Mouse (Mus musculus): ENCODE data around the gene Amer2.
"Not testable (repeated sequence)": the region's sequence is repeated elsewhere in the genome, so short reads cannot be mapped to it uniquely, and the experiment has no call there.

The Amer2 gene

GRCm38 (mm10) chr14:60372821-60373309 lies at the start of gene Amer2:
Gene Amer2, plus strand, starts transcription at chr14:60373259.
- no peak for DNase-seq (ENCODE audit: extremely low spot score, low spot score)

GRCm38 (mm10) chr14:60340001-60340400 lies 33.1 kb upstream of the Amer2 start:
- not testable (repeated sequence) for DNase-seq (ENCODE audit: extremely low spot score, low spot score)

GRCm38 (mm10) chr14:60340570-60340969 lies 32.5 kb upstream of the Amer2 start:
- DNase-seq (ENCODE audit: extremely low spot score, low spot score): no peak

DNA sequence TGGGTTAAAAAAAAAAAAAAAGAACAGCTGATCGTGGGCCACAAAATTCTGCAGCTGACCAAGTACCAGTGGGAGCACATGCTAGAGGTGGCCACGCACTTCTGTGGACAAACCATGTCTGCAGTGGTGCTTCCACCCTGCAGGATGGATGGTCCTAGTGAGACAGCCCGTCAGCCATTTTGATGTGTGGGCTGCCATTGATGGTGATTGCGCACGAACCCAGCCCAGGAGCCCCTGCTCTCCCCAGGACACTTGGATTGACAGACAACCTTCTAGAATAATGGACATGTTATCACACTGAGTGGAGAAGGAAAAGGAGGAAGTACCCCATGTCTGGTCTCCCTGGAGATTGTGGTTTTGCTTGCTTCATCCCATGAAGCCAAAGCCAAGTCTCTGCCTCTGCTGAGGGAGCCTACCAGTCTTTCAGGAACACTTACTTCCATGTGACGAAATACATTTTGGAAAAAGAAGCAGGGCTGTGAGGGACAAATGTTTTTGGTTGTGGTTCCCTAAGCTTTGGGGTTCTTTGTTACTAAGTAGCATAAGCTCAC lies 27.7 kb upstream of the Amer2 start:
- no peak for DNase-seq (ENCODE audit: extremely low spot score, low spot score)

GRCm38 (mm10) chr14:60358347-60358746 lies 14.7 kb upstream of the Amer2 start:
- no peak for DNase-seq (ENCODE audit: extremely low spot score, low spot score)

- no peak for DNase-seq (ENCODE audit: extremely low spot score, low spot score)
Measured at GRCm38 (mm10) chr14:60361380-60362212, 11.5 kb upstream of the Amer2 start.

DNA sequence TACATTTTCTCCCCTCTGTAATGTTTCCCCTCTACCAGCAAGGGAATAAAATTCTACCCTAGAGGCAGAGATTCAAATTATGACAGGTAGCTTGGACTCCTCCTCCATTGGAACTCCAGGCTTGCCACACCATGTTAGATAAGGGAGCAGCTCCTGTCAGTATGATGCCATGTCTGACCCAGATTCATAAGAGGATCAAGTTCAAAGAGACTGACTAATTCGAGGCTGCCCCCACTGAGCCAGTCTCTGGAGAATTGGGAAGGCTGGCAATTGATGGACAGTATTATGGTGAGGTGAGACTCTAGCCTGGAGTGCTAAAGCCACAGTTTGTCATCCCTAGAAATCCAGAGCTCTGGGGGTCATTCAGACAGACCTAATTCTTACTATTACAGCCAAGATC lies 6.3 kb upstream of the Amer2 start:
- no peak for DNase-seq (ENCODE audit: extremely low spot score, low spot score)

GRCm38 (mm10) chr14:60368769-60369666 lies 4.0 kb upstream of the Amer2 start:
- DNase-seq (ENCODE audit: extremely low spot score, low spot score): no peak

- no peak for DNase-seq (ENCODE audit: extremely low spot score, low spot score)
Measured at GRCm38 (mm10) chr14:60369667-60370315, 3.3 kb upstream of the Amer2 start.

DNA sequence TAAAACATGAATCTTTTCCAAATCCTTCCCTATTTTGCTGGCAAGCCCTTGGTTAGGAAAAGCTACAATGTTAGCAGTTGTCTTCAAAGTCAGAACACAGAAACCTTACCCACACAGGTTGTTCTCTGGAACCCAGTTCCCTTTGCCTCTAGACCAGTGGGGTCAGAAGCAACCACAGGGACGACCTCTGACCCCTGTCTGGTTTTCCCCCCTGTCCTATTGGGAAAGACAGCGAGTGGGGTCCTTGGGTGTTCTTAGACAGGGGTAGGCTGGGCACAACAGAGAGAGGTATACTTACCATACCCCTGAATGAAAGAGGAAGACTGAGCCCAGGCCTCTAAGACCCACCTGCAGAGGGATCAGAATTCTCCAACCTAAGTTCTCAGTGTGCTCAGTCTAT lies 4.0 kb downstream of the Amer2 start:
- DNase-seq (ENCODE audit: extremely low spot score, low spot score): no peak

- DNase-seq (ENCODE audit: extremely low spot score, low spot score): peak; percentile 26
Measured at GRCm38 (mm10) chr14:60377546-60377945, 4.5 kb downstream of the Amer2 start.

GRCm38 (mm10) chr14:60378057-60378565 lies 5.1 kb downstream of the Amer2 start:
- peak; percentile 87 for DNase-seq (ENCODE audit: extremely low spot score, low spot score)

DNA sequence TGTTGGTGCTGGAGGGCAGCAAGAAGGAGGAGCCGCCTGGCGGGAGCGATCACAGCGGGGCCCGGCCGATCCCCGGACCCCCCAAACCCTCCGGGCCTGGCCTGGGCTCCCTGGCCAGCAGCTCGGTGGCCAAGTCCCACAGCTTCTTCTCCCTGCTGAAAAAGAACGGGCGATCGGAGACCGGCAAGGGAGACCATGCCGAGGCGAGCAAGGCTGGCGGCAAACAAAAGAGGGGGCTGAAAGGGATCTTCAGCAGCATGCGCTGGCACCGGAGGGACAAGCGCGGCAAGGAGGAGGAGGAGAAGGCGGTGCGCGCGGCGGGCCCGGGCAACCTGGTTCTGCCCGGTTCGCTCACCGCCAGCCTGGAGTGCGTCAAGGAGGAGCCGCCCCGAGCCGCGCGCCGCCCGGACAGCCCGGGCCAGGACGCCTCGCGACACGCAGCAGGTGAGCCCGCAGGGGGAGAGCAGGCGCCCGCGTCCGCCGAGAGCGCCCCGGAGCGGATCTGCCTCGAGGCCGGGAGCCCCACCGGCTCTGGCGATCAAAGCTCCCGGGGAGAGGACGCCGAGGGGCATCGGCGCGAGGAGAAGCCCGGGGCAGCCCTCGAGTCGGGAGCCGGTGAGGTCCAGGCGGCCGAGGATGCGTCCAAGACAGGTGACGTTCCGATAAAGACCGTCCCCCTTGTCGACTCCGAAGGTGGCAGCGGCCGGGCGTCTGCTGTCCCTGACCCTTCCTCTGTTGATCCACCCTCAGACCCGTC lies 5.7 kb downstream of the Amer2 start:
- DNase-seq (ENCODE audit: extremely low spot score, low spot score): peak; percentile 78

DNA sequence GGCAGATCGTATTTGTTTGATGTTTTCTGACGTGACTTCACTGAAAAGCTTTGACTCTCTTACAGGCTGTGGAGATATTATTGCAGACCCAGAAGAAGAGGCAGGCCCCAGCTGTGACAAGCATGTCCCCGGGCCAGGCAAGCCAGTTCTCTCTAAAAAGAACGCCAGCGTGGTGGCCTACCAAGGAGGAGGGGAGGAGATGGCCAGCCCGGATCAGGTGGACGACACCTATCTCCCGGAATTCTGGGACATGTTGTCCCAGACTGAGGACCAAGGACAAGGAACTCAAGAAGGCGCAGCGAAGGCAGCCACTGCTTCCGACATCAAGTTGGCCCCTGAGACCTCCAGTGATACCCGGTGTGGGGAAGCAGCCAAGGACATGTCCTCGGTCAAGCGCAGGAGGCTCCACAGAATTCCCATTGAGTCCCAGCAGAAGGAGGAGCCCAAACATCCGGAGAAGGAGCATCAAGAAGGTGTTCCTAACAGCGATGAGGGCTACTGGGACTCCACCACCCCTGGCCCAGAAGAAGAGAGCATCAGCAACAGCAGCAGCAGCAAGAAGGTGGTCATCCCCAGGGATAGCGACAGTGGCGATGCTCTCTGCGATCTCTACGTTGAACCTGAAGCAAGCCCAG lies 6.4 kb downstream of the Amer2 start:
- DNase-seq (ENCODE audit: extremely low spot score, low spot score): no peak

DNA sequence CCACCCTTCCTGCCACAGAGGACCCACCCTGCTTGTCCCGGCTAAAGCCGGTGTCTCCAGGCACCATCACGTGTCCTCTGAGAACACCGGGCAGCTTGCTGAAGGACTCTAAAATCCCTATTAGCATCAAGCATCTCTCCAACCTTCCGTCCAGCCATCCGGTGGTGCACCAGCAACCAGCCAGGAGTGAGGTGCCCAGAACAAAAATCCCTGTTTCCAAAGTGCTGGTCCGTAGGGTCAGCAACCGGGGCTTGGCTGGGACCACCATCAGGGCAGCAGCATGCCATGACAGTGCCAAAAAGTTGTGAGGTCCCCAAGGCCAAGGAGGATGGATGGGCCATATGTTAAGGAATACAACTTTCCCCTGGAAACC lies 6.9 kb downstream of the Amer2 start:
- DNase-seq (ENCODE audit: extremely low spot score, low spot score): peak; percentile 14

DNA sequence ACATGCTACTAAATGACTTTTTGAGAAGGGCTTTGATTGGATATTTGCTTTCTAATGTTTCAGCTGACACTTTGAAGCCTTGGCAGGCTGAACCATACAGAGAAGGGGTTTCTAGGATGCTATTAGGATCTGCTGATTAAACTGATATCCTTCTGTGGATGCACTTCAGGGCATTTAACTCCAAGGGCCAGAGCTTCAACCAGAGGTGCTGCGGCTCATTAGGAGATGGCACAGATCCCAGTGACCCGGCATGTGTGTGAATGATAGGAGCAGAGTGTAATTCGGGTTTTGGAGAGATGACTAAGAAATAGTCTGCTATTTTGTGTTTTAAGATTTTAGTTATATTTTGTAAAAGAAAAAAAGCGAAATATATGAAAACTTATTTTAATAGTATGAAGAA lies 8.6 kb downstream of the Amer2 start:
- no peak for DNase-seq (ENCODE audit: extremely low spot score, low spot score)

DNA sequence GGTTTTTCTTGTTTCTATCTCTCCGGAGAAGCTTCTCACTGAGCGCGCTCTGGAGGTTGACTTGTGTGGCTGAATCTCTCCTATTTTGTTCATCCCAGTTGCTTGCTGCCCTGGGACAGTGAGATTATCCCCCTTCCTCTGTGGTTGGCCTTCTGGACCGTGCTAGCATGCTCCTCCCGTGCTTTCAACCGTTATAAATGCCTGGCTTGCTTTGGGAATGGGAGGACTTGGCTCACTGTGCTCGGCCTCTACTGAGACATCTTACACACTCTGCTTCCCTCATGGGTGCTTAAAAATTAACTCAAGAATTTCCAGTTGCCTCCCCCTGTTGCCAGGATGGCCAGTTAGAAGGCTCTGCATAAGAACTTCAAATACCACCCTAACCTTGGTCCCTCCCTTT lies 10.8 kb downstream of the Amer2 start:
- no peak for DNase-seq (ENCODE audit: extremely low spot score, low spot score)

- no peak for DNase-seq (ENCODE audit: extremely low spot score, low spot score)
Measured at GRCm38 (mm10) chr14:60384269-60384668, 11.2 kb downstream of the Amer2 start.

DNA sequence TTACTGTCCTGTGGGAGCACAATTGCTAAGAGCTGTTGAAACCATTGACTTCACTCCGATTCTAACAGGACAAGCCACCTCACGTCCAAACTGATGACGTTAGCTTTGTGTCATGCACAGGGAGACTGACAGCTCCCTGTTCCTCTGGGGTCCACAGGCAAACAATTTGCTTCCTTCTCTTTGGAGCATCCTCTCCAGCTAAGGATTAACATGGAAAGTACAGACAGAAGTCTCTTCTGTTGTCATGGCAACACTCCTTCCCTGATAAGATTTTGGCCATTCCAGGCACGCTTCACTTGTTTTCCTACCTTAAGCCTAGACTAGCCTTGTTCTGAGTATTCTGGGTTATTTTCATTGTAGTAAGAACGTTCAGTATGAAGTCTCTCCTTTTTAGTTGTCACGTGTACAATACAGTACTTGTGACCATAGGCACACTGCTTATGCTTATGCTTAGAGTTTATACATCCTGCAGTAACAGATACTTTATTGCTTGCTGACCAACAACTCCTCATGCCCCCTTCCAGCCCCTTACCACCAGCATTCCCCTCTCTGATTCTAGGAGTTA lies 12.1 kb downstream of the Amer2 start:
- no peak for DNase-seq (ENCODE audit: extremely low spot score, low spot score)

Measured in neural tube, embryonic 10.5 days (tissue).